Mouse (Mus musculus): ENCODE data around the gene Ehmt2.

Gene Ehmt2

DNA sequence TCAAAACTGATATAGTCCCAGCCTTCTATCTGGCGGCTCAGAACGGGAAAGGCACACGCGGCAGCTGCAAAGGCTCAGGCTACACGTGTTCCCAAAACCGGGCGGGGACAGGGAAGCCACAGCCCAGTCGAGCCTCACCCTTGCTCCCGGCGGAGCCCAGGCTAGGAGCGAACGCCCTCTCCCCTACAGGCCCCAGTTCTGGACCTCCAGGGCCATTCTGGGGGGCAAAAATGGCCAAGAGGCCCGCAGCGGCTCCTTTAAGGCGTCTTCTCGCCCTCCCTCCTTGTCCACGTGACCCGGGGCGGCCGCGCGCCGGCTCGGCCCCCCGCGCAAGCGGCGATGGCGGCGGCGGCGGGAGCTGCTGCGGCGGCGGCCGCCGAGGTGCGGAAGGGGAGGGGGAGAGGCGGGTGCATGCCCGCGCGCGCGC is at the start of gene Ehmt2, which contains the start of gene C2:
Gene Ehmt2, plus strand, starts transcription at position 310 of the 427 bp plus-strand sequence.
Gene C2, minus strand, starts transcription at position 106 of the 427 bp plus-strand sequence.
- peak; percentile 68 to 72 for DNase-seq (ENCODE audit: low spot score in 2 of 2)

DNA sequence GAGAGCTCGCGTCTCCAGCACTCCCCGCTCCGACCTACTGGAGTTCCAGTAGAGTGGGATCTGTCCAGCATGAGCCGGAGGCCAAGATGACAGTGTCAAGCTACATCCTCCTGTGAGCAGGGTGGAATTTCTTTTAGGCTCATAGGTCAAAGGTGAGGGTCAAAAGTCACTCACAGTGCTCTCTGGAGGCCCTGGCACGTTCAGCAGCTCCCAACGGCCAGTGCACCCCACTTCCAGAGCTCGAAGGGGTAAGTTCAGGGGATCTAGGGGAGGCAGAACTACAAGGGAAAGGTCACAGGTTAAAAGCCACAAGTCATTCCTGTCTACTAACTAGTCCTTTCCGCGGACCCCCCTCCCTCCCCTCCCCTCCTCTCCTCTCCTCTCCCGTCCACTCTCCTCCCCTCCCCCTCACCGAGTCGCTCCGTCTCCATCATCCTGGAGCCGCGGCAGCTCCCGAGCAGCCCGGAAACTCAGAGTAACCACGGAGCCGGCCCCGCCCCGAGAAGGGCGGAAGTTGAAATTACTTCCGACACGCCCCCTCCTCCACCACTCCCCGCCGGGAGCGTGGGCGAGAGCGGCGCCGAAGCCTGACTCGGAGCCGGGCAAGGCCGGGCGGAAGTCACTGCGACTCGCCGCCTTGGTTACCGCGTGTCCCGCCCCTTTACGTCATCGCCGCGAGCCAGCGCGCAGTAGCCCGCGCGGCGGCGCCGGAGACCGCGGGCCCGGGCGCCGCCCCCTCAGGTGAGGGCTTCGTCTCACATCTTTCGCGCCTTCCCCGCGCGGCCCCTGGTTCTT is 48.4 kb upstream of the Ehmt2 start, which contains the start of the genes Skiv2l and Nelfe:
Gene Skiv2l, minus strand, starts transcription at position 489 of the 795 bp plus-strand sequence.
Gene Nelfe, plus strand, starts transcription at position 670 of the 795 bp plus-strand sequence.
- peak; percentile 96 for DNase-seq (ENCODE audit: low spot score in 2 of 2)

DNA sequence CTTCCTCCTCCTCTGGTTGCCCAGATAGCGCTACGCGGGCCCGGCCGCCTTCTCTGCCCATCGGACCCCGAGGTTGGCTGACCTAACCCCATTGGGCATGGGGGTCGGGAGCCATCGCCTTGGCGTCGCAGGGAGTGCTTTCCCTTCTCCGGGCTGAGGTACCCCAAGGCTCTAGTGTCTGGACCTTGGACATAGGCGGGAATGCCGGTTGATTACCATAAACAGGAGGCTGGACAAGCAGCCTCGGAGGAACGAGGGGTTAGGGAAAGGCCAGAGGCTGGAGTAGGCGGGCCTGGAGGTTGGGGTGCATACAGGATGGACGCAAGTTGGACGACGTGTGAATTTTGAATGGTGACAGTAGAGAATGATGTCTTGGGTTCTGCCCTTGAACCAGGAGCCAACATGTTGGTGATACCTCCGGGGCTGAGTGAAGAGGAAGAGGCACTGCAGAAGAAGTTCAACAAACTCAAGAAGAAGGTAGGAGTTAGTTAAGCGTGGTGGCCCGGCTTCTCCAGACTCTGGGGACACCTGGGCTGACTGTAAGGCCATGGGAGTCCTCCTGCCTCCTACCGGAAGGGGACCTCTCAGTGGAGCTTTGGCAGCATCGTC is 47.6 kb upstream of the Ehmt2 start:
- DNase-seq (ENCODE audit: low spot score in 2 of 2): no peak

DNA sequence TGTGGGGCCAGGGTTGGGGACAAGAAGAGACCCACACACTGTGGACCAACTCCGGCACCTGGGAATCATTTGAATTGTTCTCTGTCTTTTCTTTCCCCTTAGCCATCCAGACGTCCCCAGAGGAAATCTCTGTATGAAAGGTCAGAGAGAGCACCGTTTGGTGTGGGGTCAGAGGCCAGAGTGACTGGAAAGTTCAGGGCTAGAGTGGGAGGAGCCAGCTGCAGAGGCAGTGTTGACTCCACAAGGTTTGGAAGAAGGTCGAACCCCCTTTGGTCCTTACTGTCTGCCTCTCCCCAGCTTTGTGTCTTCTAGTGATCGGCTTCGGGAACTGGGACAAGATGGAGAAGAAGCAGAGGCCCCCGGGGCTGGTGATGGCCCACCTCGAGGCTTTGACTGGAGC is 44.8 kb upstream of the Ehmt2 start:
- no peak for DNase-seq (ENCODE audit: low spot score in 2 of 2)

DNA sequence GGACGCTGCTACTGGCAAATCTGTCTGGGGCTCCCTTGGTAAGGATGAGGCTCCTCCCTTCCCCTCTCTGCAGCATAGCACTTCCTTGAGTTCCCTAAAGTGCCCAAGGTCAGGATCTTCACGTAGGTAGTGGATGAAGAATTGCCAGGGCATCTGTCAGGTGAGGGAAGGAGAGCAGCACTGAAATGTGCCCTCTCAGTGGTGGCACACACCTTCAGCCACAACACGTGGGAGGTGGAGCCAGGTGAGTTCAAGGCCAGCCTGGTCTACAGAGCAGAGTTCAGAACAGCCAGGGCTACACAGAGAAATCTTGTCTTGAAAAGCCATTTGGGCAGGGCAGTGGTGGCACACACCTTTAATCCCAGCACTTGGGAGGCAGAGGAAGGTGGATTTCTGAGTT is 43.5 kb upstream of the Ehmt2 start:
- no peak for DNase-seq (ENCODE audit: low spot score in 2 of 2)

DNA sequence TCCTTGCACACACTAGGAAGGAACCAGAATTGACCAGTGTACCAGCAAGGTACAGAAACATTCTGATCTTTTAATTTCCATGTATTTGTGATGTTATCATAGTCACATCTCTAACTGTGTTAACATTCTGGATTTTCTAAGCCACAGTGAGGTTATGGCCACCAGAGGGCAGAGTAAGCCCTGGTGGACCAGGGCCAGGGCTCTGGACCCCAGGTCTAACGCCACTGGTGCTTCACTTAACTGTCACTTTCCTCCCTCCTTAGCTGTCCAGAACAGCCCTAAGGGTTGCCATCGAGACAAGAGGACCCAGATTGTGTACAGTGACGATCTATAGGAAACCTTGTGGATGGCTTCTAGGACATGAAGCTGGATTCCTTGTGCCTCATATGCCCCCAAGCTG is 42.4 kb upstream of the Ehmt2 start:
- DNase-seq (ENCODE audit: low spot score in 2 of 2): no peak

DNA sequence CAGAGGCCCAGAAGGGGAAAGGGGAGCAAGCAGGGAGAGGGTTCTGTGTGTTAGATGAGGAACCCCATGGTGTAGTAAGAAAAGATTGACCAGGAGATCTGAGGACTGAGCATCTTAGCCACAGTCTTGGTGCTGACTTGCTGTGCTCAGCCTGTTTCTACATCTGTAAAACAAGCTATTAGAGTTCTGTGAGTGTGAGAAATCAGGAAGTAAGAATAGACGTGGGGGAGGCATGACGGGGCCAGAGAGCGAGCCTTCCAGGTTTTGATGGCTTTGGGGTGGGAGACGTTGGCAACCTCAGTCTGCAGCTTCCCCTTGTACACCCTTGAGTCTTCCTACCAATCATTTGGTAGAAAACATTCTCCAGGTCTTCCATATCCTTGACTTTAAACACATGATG is 39.6 kb upstream of the Ehmt2 start:
- DNase-seq (ENCODE audit: low spot score in 2 of 2): no peak

DNA sequence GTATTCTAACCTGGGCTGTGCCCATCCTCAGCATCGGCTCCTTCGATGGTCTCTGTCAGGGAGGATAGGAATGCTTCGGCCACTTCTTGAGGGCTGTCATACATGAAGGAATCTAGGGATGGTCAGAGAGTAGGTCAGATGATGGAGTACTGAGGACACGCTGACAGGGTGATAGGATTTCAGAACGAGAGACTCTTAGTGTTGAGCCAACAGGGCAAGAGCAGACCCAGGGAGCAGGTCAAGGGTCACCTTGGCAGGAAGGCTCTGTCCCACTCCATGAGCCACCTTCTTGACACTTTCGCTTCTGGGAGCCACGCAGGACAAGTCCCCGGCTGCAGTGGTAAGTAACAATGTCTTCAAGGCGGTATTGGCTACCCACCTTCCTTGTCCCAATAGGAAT is 37.8 kb upstream of the Ehmt2 start:
- no peak for DNase-seq (ENCODE audit: low spot score in 2 of 2)

DNA sequence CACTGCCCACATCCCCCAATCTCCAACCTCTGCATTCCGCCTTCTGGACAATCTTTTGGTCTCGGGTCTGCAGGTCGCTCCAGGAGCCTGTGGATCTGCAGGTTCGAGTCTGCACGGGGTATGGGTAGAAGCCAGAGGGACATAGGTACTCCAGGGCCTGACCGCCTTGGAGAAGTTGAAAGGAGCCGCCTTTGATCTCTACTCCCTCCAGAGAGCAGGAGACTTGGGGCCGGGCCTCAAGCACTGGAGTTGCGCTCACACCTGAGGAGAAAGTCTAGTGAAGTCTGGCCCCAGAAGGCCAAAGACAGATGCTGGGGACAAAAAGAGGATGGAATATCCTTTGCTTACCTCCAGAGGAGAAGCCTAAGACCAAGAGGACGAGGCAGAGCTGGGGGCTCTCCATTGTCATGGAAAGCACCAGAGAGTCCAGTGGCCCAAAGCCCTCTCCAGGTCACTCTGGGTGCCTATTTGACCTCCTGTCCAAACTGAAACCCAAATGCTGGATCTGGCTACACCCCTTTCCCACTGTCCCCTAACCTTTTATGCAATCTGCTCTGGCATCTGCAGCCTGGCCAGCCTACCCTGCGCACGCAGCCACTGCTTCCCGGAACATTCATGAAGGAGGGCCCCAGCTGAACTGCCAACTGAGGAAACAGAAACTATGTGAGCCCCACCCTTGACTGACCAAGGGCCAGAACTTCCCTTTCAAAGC is 36.4 kb upstream of the Ehmt2 start:
- no peak for DNase-seq (ENCODE audit: low spot score in 2 of 2)

DNA sequence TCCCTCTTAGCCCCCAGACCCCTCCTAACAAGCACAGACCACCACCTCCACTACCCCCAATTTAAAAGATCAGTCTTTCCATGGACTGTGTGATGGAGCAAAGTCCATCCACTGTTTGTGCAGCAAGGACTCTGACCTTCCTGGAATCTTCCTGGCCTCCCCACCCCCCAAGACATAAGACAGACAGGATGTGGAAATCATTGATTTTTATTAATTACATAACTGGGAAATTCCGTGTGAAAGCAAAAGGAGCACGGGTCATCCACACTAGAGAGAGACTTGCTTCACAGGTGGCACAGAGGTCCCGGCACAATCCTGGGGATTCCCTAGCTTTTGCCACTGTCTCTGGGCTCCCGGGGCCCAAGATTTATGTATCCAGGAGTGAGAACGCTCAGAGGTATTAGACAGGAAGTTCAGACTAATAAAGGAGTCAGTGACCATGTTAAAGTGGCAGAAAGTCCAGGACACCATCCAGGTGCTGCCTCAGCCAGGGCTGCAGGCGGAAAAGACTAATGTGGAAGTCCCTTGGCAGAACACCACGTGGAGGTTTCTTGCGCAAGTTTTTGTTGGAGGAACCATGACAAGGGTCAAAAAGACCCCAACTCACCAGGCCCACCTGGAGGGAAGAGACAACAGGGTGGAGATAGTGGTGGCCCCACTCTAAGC is 35.7 kb upstream of the Ehmt2 start, which contains the start of gene Cfb:
Gene Cfb, minus strand, starts transcription at position 103 of the 666 bp plus-strand sequence.
- DNase-seq (ENCODE audit: low spot score in 2 of 2): no peak

DNA sequence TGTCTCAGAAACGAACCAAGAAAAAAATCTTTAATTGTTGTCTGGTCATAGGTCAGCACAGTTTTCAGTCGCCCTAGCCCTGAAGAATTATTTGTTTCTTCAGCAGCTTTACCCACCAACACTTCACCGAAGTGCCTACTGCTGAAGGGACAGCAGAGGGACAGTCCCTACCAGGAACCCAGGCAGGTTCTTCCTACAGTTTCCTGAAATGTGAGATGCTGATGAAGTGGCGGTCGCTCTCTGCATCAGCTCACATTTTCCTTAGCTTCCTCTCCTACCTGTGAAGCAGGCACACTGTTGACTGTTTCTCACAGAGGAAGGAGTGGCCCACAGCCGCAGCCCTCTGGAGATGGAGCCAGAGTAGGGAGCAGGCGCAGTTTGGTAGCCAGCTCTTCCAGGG is 32.3 kb upstream of the Ehmt2 start:
- DNase-seq (ENCODE audit: low spot score in 2 of 2): no peak

DNA sequence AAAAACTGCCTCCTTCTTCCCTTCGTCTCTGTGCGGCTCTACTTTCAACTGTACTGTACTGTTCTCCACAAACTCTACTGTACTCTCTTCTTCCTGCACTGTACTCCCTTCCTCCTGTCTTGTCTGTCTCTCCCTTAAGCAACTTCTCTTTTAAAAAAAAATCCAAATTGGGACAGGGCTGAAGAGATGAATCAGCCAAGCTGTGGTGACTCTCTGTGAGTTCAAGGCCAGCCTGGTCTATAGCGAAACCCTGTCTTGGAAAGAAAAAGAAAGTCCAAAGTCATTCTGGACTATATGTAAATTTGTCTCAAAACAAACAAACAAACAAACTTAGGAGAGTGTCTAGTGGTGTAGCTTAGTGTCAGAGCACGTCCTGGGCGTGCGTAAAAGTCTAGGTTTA is 23.9 kb upstream of the Ehmt2 start:
- no peak for DNase-seq (ENCODE audit: low spot score in 2 of 2)

DNA sequence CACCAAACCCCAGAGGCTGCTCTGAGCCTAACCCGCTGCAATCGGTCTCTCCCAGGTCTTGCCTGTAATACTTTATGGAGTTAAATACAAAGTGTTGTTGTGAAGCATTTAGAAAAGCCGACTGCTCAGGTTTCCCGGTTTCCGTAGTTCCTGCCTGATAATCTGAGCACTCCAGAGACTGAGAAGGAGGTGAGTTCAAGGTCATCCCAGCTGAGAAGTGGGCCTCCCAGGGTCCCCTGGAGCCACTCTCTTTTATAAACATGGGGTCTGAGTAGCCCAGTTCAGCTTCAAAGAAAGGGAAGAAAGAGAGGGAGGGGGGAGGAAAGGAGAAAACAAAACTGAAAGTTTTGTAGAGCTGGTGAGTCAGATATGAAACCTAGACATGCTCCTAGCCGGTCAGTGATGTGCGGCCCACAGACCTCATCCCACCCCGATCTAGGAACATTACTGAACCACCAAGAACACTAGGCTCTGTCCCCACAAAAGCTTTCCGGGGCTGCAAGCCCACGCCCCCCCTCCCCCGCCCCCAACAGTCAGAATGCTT is 18.9 kb upstream of the Ehmt2 start, which contains the start of gene Zbtb12:
Gene Zbtb12, plus strand, starts transcription at position 148 of the 544 bp plus-strand sequence.
- no peak for DNase-seq (ENCODE audit: low spot score in 2 of 2)

DNA sequence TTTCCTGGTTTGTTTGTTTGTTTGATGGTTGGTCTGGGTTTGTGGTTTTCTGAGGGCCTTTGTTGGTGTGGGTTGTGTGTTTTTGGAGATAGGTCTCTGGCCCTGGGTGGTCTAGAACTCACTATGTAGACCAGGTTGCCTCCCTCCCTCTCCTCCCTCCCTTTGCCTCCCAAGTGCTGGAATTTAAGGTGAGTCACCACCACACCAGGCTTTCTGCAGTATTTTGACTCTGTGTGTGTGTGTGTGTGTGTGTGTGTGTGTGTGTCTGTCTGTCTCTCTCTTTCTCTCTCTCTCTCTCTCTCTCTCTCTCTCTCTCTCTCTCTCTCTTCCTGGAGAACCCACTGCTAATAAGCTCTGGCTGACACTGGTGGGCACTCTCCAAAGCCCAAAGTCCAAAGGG is 17.1 kb upstream of the Ehmt2 start:
- no peak for DNase-seq (ENCODE audit: low spot score in 2 of 2)

DNA sequence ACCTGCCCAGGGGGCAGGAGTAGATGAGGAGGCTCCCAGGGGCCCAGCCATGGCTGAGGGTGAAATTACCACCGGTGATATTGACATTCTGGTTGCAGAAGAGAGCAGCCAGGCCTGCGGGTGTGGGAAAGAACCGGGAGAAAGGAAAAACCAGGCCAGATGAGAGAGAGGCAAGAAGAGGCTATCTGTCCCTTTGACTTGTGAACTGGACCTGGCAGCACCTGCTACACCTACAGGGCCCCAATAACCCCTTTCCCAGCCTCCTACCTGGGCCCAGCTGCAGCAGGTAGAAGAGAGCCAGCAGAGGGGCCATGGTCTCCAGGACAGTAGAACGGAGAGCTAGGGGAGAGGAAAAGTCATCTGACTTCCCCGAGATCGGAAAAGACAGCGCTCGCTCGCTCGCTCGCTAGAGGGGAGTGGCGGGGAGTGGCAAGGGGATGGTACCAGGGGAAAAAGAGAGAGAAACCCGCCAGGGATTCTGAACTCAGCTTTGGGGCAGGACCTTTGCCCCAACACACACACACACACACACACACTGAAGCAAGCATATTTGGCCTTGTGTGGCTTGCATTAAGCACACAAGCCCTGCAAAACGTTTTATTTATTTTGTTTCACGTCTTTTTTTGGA is 16.5 kb upstream of the Ehmt2 start, which contains the start of gene Gm20547:
Gene Gm20547, minus strand, starts transcription at position 360 of the 628 bp plus-strand sequence.
- DNase-seq (ENCODE audit: low spot score in 2 of 2): no peak

DNA sequence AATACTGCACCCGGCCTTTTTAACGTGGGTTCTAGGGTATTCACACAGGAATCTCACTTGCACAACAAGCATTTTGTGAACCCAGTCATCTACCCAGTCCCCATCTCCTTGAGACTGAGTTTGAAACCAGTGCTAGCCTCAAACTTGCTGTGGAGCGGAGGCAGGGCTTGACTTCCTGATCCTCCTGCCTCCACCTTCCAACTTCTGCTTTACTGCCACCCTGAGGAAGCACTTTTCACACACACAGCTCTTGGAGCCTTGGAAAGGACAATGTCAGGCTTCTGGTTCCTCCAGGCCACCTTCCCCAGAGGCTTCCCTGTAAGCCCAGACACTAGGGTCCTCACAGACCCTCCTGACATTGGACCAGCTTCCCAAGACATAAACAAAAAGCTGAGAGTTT is 14.9 kb upstream of the Ehmt2 start:
- no peak for DNase-seq (ENCODE audit: low spot score in 2 of 2)

DNA sequence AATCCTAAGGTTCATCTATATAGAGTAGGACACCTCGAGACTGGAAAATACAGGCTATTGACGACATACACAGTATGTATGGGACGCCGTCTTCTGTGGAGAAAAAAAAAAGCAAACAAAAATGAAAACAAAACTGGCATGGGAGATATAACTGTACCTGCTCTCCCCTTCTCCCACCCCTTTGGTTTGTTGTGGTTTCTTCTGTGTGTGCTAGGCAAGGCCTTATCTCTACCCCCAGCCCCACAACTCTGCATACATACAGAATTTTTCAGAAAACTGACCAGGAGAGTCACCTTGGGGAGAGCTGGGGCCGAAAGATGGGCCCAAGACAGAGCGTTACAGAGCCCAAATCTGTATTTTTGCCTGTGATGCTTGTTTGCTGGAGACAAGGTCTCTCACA is 13.6 kb upstream of the Ehmt2 start:
- DNase-seq (ENCODE audit: low spot score in 2 of 2): no peak

DNA sequence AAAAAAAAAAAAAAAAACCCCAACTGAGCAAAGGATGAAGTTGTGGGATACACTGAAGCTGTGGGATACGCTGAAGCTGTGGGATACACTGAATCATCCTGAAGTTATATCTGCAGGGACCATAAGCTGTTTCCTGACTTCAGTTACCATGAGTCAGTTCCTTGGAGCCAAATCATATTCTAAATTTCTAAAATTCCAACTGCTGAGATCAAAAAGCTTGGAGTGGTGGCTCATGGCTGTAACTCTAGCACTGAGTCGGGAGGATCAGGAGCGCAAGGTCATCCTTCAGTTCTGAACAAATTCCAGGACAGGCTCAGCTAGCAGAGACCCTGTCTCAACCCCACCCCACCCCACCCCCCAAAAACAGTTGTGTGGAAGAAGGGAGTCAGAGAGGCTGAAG is 12.7 kb upstream of the Ehmt2 start:
- no peak for DNase-seq (ENCODE audit: low spot score in 2 of 2)

DNA sequence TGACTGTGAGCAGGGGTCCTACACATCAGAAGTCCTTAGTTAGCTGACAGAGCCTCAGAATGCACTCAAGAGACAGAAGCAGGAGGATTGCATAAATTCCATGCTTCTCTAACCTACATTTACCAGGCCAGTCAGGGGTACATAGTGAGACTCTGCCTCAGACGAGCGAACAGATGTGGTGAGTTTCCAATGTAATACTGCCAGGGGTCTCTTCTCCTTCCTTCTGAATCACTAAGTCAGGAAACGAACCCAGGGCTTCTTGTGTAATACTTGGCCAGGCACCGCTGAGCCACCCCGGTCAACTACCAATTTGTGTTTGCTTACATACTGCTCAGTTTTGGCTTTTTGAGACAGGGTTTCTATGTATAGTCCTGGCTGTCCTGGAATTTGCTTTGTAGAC is 10.3 kb upstream of the Ehmt2 start:
- no peak for DNase-seq (ENCODE audit: low spot score in 2 of 2)

DNA sequence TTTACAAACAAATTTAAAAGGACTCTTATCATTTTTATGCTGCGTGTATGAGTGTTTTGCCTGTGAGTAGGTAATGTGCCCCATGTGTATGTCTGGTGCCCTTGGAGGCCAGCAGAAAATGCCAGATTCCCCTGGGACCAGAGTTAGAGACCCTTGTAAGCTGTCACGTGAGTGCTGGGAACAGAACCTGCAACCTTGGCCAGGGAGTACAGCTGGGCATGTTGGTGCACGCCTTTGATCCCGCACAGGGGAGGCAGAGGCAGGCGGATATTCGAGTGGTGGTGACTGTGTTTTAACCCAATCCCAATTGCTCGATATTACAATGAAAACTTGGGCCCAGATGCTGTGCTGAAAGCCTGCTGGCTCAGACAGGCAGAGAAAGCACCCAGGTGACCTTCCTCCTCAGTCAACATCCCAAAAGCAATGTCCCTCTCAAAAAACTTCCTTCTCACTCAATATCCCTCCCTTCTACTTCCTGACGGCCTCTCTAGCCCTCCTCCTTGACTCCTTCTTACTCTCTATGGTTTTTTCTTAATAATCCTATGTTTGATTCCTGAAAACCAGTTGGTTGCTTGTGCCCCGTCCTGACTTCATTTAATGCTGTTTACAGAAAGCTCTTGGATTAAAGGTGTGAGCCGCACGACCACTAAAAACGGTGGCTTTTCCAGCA is 8.1 kb upstream of the Ehmt2 start:
- DNase-seq (ENCODE audit: low spot score in 2 of 2): no peak
